Mouse (Mus musculus) kidney, adult 2 months (tissue): ENCODE results near the gene Lekr1.

Experiments used
- CTCF ChIP-seq: fragments of 200-500 bp; conservative IDR thresholded peaks from 2 replicates; pipeline ENCODE4 v1.5.1; 2011; ENCODE audit warnings: low read depth, mild to moderate bottlenecking, control low read depth, low read length, moderate library complexity, mixed read lengths; ENCODE audit not compliant: insufficient read depth, insufficient read length
- POLR2A ChIP-seq: fragments of 200-500 bp; IDR thresholded peaks from one replicate; pipeline ENCODE4 v1.6.1; 2011; ENCODE audit warnings: low read depth, low read length, control low read depth

- TF ChIP-seq CTCF = no peak
- TF ChIP-seq POLR2A = no peak
Measured at GRCm38 (mm10) chr3:65673725-65674124, 7.7 kb downstream of the Lekr1 start.
